Mouse (Mus musculus) spleen, adult 12 weeks (tissue): ENCODE data around the gene Dlgap1.

Experiments used
- DNase-seq: peaks from one replicate; pipeline ENCODE4 v3.0.0; 2022; ENCODE audit warnings: low spot score

Gene Dlgap1

GRCm38 (mm10) chr17:70626925-70627324 is 658.1 kb downstream of the Dlgap1 start:
- DNase-seq, result no peak

- no peak for DNase-seq
Measured at GRCm38 (mm10) chr17:70629653-70630378, 660.9 kb downstream of the Dlgap1 start.

- DNase-seq, result no peak
Measured at GRCm38 (mm10) chr17:70633181-70633944, 664.5 kb downstream of the Dlgap1 start.

- no peak for DNase-seq
Measured at GRCm38 (mm10) chr17:70643211-70643610, 674.3 kb downstream of the Dlgap1 start.

GRCm38 (mm10) chr17:70646641-70647040 is 677.8 kb downstream of the Dlgap1 start:
- DNase-seq, result no peak

GRCm38 (mm10) chr17:70661382-70661781 is 692.5 kb downstream of the Dlgap1 start:
- no peak for DNase-seq

- no peak for DNase-seq
Measured at GRCm38 (mm10) chr17:70663992-70664391, 695.1 kb downstream of the Dlgap1 start.

GRCm38 (mm10) chr17:70664484-70665040 is 695.7 kb downstream of the Dlgap1 start:
- no peak for DNase-seq

GRCm38 (mm10) chr17:70673985-70674384 is 705.1 kb downstream of the Dlgap1 start:
- DNase-seq, result no peak

GRCm38 (mm10) chr17:70676522-70676921 is 707.6 kb downstream of the Dlgap1 start:
- no peak for DNase-seq

GRCm38 (mm10) chr17:70683561-70684167 is 714.8 kb downstream of the Dlgap1 start:
- no peak for DNase-seq

- DNase-seq, result no peak
Measured at GRCm38 (mm10) chr17:70690174-70690573, 721.3 kb downstream of the Dlgap1 start.

- DNase-seq, result no peak
Measured at GRCm38 (mm10) chr17:70690598-70690997, 721.7 kb downstream of the Dlgap1 start.

GRCm38 (mm10) chr17:70706976-70707818 is 738.3 kb downstream of the Dlgap1 start:
- peak; percentile 22 for DNase-seq

GRCm38 (mm10) chr17:70707819-70708140 is 738.9 kb downstream of the Dlgap1 start:
- no peak for DNase-seq

GRCm38 (mm10) chr17:70709545-70709944 is 740.7 kb downstream of the Dlgap1 start:
- no peak for DNase-seq

GRCm38 (mm10) chr17:70713470-70713869 is 744.6 kb downstream of the Dlgap1 start:
- no peak for DNase-seq

- no peak for DNase-seq
Measured at GRCm38 (mm10) chr17:70719684-70720324, 750.9 kb downstream of the Dlgap1 start.

- DNase-seq, result no peak
Measured at GRCm38 (mm10) chr17:70720766-70721165, 751.9 kb downstream of the Dlgap1 start.

GRCm38 (mm10) chr17:70722146-70722545 is 753.3 kb downstream of the Dlgap1 start:
- no peak for DNase-seq

- DNase-seq, result no peak
Measured at GRCm38 (mm10) chr17:70728719-70729281, 759.9 kb downstream of the Dlgap1 start.
